Mouse (Mus musculus): ENCODE results near the gene Slit1.
A peak's percentile ranks its signal among the peaks of the same experiment; 100 is the strongest.

Gene Slit1

DNA sequence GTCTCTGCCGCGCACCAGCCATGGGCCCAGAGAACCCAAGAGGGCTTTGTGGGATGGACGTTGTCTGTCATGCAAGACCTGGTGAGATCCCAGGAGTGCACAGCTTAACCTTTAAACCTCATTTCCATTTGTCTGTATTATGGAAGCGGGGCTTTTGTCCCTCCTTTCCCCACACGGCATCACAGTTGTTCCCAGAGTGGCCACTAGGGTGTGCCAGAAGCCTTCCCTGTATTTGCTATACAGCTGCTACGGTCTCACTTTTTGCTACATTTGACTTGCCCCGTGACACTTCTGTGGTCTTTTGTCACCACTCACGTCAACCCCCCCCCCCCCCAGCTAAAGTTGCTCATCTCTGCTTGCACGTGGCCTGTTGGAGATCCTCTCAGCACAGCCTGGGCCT lies 87.5 kb downstream of the Slit1 start:
- peak; percentile 69 for DNase-seq (ENCODE audit: low spot score)

GRCm38 (mm10) chr19:41655089-41655783 lies 88.2 kb downstream of the Slit1 start:
- DNase-seq (ENCODE audit: low spot score) = no peak

GRCm38 (mm10) chr19:41651967-41652366 lies 91.5 kb downstream of the Slit1 start:
- DNase-seq (ENCODE audit: low spot score) = no peak

GRCm38 (mm10) chr19:41649394-41649793 lies 94.1 kb downstream of the Slit1 start:
- DNase-seq (ENCODE audit: low spot score) = no peak

DNA sequence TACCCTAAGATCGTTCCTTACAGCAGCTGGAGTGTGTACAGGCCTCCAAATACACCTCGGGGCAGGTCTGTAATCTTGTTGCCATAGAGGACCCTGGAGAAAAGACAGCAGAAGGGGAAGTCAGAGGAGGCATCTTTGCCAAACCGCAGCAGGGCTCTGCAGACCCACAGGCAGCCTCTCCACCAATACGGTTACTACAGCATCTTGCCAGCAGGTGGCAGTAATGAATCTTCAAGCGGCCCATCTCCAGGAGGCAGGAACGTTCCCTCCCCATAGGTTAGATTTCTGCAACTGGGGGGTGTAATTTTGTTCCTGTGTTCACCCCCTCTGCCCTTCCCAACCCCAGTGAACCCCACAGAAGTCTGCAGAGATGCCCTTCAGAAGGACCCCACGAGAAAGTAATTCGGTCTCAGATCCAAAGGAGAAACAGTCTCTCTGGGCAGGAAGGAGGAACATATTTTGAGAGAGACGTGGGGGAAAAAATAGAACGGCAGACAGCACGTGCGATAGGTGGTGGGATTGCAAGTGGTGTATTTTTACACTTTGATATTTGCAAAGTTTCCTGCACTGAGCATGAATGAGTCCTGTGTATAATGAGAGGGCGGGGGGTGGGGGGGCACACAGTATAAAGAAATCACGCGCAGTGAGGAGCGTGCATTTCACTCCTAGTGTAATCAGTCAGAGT lies 96.4 kb downstream of the Slit1 start:
- peak; percentile 70 for DNase-seq (ENCODE audit: low spot score)

DNA sequence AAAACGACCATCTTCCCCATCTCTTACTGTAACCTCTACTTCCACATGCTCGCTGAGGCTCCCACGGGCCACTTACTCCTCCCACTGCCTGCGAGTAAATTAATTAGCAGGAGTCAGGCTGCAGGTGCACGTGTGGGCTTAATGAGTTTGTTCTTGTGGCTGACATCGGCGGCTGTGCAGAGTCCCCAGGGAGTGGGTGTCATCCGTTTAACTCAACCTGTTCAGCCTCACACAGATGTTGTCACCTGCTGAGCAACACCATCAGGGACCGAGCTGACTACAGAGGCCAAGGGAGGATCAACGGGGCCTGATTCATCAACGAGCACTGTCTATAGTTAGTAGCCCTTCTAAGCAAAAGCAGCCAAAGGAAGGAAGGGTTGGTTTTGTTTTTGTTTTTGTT lies 100.5 kb downstream of the Slit1 start:
- DNase-seq (ENCODE audit: low spot score) = no peak

DNA sequence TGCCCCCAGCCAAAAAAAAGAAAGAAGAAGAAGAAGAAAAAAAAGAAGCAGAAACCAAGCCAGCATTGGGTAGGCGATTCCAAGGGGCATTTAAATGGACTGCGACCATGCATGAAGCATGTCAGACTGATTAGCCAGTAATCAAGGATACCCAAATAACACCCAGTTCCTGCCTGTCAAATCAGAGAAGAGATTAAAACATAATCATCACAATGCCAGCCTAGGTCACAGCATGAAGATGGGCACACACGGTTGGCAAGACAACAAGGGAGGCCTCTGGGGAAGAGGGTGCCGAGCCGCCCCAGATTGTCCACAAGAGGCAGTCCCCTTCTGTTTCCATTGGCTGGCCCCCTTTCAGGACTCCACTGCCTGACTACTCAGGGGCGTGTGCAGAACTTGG lies 108.5 kb downstream of the Slit1 start:
- DNase-seq (ENCODE audit: low spot score) = no peak

GRCm38 (mm10) chr19:41634099-41634498 lies 109.4 kb downstream of the Slit1 start:
- DNase-seq (ENCODE audit: low spot score) = peak; percentile 8

DNA sequence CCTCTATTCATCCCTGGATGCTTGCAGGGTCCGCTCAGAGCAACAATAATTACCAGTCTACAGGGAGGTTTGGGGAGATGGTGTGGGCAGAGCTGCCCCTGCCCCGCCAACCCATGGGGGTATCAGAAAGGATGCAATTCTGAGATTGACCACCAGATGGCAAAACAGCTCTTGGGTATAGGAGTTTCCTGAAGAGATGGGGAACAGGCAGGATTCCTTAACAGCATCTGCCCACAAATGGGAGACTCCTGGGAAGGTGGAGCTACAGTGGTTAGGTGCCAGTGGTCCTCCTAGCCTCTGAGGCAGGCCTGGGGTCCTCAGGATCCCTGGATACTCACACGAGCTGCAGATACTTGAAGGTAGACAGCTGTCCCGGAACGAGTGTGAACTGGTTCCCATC lies 113.9 kb downstream of the Slit1 start:
- DNase-seq (ENCODE audit: low spot score) = peak; percentile 50

DNA sequence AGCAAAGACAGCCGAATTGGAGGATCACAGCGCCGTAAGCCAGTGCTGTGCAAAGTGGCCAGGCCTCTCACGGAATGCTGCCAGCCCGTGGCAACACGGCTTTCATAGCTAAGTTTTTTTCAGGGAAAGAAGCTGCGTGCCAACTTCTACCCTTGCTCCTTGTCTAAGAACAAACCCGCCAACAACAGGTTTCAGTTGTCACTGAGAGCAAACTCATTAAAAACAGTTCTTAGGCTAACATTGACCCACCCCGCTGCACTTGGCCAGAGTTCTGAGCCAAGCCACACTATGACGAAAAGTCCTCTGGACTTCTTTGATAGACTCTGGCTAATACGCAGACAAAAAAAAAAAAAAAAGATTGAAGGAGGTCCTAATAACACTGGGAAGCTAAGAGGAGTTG lies 114.5 kb downstream of the Slit1 start:
- DNase-seq (ENCODE audit: low spot score) = no peak

GRCm38 (mm10) chr19:41620366-41621092 lies 122.9 kb downstream of the Slit1 start:
- DNase-seq (ENCODE audit: low spot score) = no peak

DNA sequence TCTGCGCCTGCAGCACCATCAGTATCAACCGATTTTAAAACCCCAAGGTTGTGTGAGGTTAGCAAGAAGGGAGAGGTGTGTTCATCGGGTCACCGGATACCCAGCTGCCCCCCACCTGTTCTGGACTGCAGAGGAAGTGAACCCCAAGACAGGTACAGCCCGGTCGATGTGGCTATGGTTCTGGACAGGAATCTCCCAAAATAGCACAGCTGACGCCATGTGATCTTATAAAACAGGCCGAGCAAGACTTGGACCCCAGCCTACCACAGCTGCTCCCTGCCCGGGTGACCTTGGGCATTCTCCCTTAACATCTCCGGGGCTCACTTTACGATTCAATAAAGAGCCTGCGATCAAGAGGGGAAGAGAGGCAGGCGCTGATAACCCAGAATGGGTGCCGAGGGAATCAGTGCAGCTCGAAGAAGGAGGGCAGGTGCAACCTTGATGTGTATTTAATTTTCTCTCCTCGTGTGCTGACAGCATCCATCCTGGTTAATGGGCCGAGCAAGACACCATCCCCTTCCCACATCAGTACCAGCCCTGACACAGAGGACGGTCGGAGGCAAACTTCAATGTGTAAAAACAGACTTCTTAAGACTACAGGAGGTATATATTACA lies 124.6 kb downstream of the Slit1 start:
- no peak for DNase-seq (ENCODE audit: low spot score)

GRCm38 (mm10) chr19:41618153-41618657 lies 125.3 kb downstream of the Slit1 start:
- DNase-seq (ENCODE audit: low spot score) = no peak

- DNase-seq (ENCODE audit: low spot score) = no peak
These were observed 126.4 kb downstream of the Slit1 start for GRCm38 (mm10) chr19:41617102-41617501.

GRCm38 (mm10) chr19:41616274-41616673 lies 127.2 kb downstream of the Slit1 start:
- no peak for DNase-seq (ENCODE audit: low spot score)

DNA sequence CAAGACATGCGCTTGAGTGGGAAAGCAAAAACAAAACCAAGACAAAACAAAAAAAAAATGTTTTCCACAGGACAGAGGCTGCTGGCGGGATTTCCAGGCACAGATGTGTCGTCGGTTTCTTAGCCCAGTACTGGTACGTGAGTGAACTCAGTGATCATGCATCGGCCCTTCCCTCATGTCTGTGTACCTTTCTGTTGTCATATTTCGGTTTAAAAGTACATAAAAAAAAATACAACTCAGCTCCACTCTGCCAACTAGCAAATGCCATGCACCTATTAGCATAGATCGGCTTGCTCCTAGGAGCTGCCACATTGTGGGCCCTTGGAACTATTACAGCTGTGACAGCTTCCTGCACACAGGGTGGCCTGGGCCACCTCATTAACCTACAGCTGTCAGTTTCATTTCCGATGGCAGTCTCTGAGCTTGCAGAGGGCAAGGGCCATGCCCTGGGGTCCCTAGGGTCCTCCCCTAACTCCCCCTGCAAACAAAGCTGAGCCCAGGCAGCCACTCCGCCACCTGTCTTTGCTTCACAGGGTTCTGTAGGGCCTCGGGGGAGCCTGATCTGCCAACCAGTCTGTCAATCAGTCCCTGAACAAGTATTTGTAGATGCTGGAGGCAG lies 127.8 kb downstream of the Slit1 start:
- DNase-seq (ENCODE audit: low spot score) = no peak

- DNase-seq (ENCODE audit: low spot score) = no peak
These were observed 130.0 kb downstream of the Slit1 start for GRCm38 (mm10) chr19:41613325-41614087.

DNA sequence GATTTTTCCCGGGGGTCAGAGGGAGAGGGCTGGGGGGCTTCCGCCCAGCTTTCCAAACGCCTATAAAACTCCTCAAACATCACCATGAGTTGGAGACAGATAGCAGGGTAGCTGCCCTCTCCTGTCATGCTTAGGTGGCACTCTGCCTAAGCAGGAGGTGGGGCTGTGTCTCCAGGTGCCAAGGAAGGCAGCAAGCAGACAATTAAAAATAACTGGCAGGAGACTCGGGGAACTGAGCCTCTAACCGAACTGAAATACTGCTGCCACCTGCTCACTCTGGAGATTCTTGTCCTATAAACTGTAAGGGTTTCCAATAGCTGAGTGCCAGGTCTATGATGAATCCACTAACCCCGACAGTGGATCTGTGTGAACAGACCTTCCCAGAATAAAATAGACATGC lies 131.8 kb downstream of the Slit1 start:
- DNase-seq (ENCODE audit: low spot score) = no peak

DNA sequence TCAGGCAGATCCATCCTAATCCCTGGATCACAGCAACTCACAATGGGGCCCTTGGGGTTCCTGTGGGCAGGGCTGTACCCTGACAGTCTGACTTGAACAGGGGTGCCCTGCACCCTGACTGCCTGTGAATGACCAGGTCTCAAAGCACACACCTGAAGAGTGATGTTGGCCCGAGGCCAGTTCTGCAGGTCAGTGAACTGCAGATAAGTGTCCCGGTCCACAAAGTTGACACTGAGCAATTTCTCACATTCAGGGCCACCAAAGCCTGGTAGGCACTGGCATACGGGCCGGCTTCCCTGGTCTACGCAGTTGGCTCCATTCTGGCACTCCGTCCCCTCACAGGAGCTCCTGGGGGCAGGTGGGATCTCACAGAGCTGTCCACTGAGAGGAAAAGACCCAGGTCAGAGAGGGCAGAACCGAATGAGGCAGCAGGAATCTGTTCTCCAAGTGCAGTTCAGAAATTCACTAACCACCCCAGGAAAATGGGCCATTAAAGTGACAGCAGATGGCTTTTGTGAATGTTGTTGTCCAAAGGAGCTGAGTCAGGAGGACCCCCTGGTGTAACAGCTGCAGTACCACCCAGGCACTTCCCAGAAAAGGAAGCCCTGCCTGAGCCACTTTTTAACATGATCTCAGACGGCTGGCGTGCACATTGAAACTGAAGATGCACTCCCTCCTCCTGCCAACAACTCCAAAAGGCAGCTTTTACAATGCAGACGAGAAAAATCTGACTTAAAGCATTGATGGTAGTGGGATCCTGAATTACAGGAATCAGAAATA lies 137.1 kb downstream of the Slit1 start:
- no peak for DNase-seq (ENCODE audit: low spot score)

- DNase-seq (ENCODE audit: low spot score) = no peak
These were observed 142.8 kb downstream of the Slit1 start for GRCm38 (mm10) chr19:41600647-41601046.
